Comparison of ENCODE assay signal across 8 mouse cellular contexts in genomic region chr9:98425351-98425880, GRCm38 (mm10). TPM values are rescaled to one million over a fixed set of nuclear protein-coding genes. Genes with fewer than 3 reads are reported as not detected.
DNase-seq lines count a peak whose midpoint lies in the region; ATAC-seq and TF ChIP-seq lines count a peak whose summit lies in the region.

No protein-coding gene starts in this region.

- no peaks in the 10 kb centered on the region for H3K27me3 ChIP-seq in limb, embryonic 14.5 days (ENCODE audit: control insufficient read depth, insufficient read depth, low read length)
- peaks cover 7% of the 10 kb centered on the region; the same call in 1 of the 2 replicates for H3K27me3 ChIP-seq in small intestine, adult 2 months (ENCODE audit: control insufficient read depth, insufficient read depth, low read length)

- H3K4me2 ChIP-seq in limb, embryonic 14.5 days (replicated peaks; ENCODE audit: low read depth, low read length, severe bottlenecking) = peak overlapping the region; percentile 79

- TF ChIP-seq CTCF in layer of hippocampus, adult 2 months (conservative IDR thresholded peaks at IDR 0.05) = no peak
- TF ChIP-seq CTCF in embryonic fibroblast, embryonic 13.5 days (IDR thresholded peaks at IDR 0.05; ENCODE audit: borderline replicate concordance, insufficient read depth, low read length) = no peak
- no peak for TF ChIP-seq CTCF in small intestine, adult 2 months (IDR thresholded peaks at IDR 0.05; ENCODE audit: extremely low read depth, insufficient read length, insufficient replicate concordance, low read depth, low read length)

- H3K4me1 ChIP-seq in embryonic fibroblast, embryonic 13.5 days (ENCODE audit: control insufficient read depth, insufficient read depth, low read length) = no peaks in the 10 kb centered on the region
- peaks cover 33% of the 10 kb centered on the region for H3K4me1 ChIP-seq in limb, embryonic 14.5 days (ENCODE audit: control insufficient read depth, insufficient read depth, low read length)
- H3K4me1 ChIP-seq in small intestine, adult 2 months (ENCODE audit: control insufficient read depth, insufficient read depth, insufficient read length, low read length) = peaks cover 21% of the 10 kb centered on the region

- no peaks in the 10 kb centered on the region for H3K36me3 ChIP-seq in limb, embryonic 14.5 days (ENCODE audit: control insufficient read depth, insufficient read depth, low read length)
- no peaks in the 10 kb centered on the region for H3K36me3 ChIP-seq in small intestine, adult 2 months (ENCODE audit: control insufficient read depth, insufficient read depth, low read length)

- H3K4me3 ChIP-seq in layer of hippocampus, adult 2 months = peak overlapping the region; percentile 52; the same call in 1 of the 2 replicates
- peak overlapping the region; percentile 43; the same call in 1 of the 2 replicates for H3K4me3 ChIP-seq in embryonic fibroblast, embryonic 13.5 days (ENCODE audit: insufficient read depth, low read length)
- peak overlapping the region; percentile 60 for H3K4me3 ChIP-seq in limb, embryonic 14.5 days (replicated peaks; ENCODE audit: low read length)
- H3K4me3 ChIP-seq in small intestine, adult 2 months (ENCODE audit: low read depth, low read length) = peak overlapping the region; percentile 61

- H3K9ac ChIP-seq in limb, embryonic 14.5 days (ENCODE audit: low read depth, low read length, severe bottlenecking) = peak overlapping the region; percentile 74

- 11% methylated on average over 19 of the region's 19 CpGs for WGBS in limb, embryonic 14.5 days
- WGBS in small intestine, adult 2 months = 50% methylated on average over 19 of the region's 19 CpGs

- no peak overlapping the region for H3K27ac ChIP-seq in layer of hippocampus, adult 2 months
- H3K27ac ChIP-seq in embryonic fibroblast, embryonic 13.5 days (ENCODE audit: insufficient read depth, low read length) = no peak overlapping the region
- no peak overlapping the region for H3K27ac ChIP-seq in limb, embryonic 14.5 days (replicated peaks; ENCODE audit: low read depth, low read length)
- H3K27ac ChIP-seq in small intestine, adult 2 months (ENCODE audit: insufficient read depth, low read depth, low read length) = no peak overlapping the region

- 0 out of 2 replicates have a peak, but pooled peaks have one; percentile 4 for ATAC-seq in limb, embryonic 14.5 days (ENCODE audit: low FRiP score, low read depth)

- no peaks in the 10 kb centered on the region for H3K9me3 ChIP-seq in limb, embryonic 14.5 days (ENCODE audit: control insufficient read depth, low read length)

- no peak for TF ChIP-seq POLR2A in embryonic fibroblast, embryonic 13.5 days (IDR thresholded peaks at IDR 0.05; ENCODE audit: low read depth, low read length)
- TF ChIP-seq POLR2A in limb, embryonic 14.5 days (IDR thresholded peaks at IDR 0.05; ENCODE audit: borderline replicate concordance, extremely low read depth, insufficient read depth, insufficient read length) = no peak
- no peak for TF ChIP-seq POLR2A in small intestine, adult 2 months (IDR thresholded peaks at IDR 0.05; ENCODE audit: low read depth, low read length)

- no peak for DNase-seq in layer of hippocampus, adult 2 months (ENCODE audit: low spot score in 2 of 2)
- DNase-seq in layer of hippocampus, postnatal 14 days (ENCODE audit: low spot score in 2 of 2) = no peak
- DNase-seq in limb, embryonic 14.5 days (ENCODE audit: low spot score) = no peak
- no peak for DNase-seq in B cell, adult 2 months
- DNase-seq in adrenal gland, postnatal 25 days = no peak
- no peak for DNase-seq in left cerebral cortex, adult 9 months (ENCODE audit: low spot score in 2 of 2)

RNA-seq across cellular contexts. Expression of gene Rbp1, which starts 2.7 kb away (rescaled TPM):
- total RNA-seq in layer of hippocampus, adult 2 months (2021) = 1 to 10 TPM; 4.3 to 4.9 TPM
- 1 to 10 TPM; 5.1 to 9.5 TPM for total RNA-seq in layer of hippocampus, postnatal 14 days (2021)
- polyA plus RNA-seq in embryonic fibroblast, embryonic 13.5 days (2011; ENCODE audit: insufficient read length, low read depth, missing spikeins) = 13.0 and 17.1 TPM in 2 replicates
- 39.4 and 49.9 TPM in 2 replicates for polyA plus RNA-seq in limb, embryonic 14.5 days (2012; rRNA removed)
- 47.5 and 56.4 TPM in 2 replicates for polyA plus RNA-seq in limb, embryonic 14.5 days (2014; fragmentation: Nextera tagmentation; extraction: Ambion mirVana)
- polyA plus RNA-seq in small intestine, adult 2 months (2012; rRNA removed) = 1.0 and 5.1 TPM in 2 replicates
- total RNA-seq in adrenal gland, postnatal 25 days (2021) = 2.5 and 5.2 TPM in 2 replicates
